Mouse (Mus musculus) E14TG2a.4 (cell line): Measurements from ENCODE around the gene C1s1.
"Not testable (repeated sequence)": the region's sequence is repeated elsewhere in the genome, so short reads cannot be mapped to it uniquely, and the experiment has no call there.

Experiments used
- CTCF ChIP-seq: conservative IDR thresholded peaks from 2 replicates; pipeline ENCODE4 v1.5.1; 2014; ENCODE audit warnings: low read length
- NANOG ChIP-seq: IDR thresholded peaks from 2 replicates; pipeline ENCODE4 v1.6.1; 2014; ENCODE audit warnings: borderline replicate concordance, low read length, mixed read lengths
- POU5F1 ChIP-seq: IDR thresholded peaks from 2 replicates; pipeline ENCODE4 v1.6.1; 2014; ENCODE audit warnings: low read length, borderline replicate concordance

GRCm38 (mm10) chr6:124547979-124548378 lies 5.8 kb upstream of the C1s1 start:
- TF ChIP-seq CTCF, POU5F1, NANOG: not testable (repeated sequence)
